ENCODE assay signal across 11 mouse cellular contexts in the genomic region with DNA sequence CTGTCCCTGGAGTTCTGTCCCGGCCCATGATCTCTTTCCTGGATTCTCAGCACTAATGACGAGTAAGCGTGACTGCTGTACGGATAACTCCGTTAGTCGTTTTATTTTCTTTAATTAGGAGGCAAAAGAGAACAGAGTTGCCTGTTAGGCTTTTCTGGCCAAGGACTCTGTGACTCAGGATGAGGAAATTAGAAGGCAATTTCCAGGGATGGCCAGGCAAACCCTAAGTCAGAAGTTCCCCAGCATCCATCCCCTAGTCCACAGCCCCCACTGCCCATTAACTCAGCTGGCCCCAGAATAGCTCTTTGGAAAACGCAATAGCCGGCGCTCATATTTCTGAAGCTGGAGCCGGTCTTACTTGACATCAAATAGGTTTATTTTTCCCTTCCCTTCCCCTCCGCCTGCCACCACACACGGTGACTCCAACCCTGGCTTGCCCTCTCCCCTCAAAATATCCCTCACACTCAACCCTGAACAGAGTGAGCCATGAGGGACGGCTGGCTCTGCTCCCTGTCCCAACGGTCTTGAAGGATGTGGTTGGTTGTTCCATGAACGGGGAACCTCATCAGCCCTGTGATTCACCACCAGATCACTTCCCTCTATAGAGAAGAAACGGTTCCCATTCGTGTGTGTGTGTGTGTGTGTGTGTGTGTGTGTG. TPM values are rescaled to one million over a fixed set of nuclear protein-coding genes. Genes with fewer than 3 reads are reported as not detected.
A peak's percentile ranks its signal among the peaks of the same experiment; 100 is the strongest.
DNase-seq lines count a peak whose midpoint lies in the region; ATAC-seq and TF ChIP-seq lines count a peak whose summit lies in the region.
"Had no signal": no experiment of that assay in that cellular context is flagged by ENCODE, and none has a peak within 500 bp of the region (broad histone marks: within the 10 kb centered on the region; RNA-seq: fewer than 3 reads in every experiment).

No protein-coding gene starts in this region.

- WGBS in hindbrain, embryonic 13.5 days, result 71% methylated on average over 17 of the region's 17 CpGs
- 67% methylated on average over 17 of the region's 17 CpGs for WGBS in hindbrain, postnatal 0 days
- 51% methylated on average over 17 of the region's 17 CpGs for WGBS in liver, postnatal 0 days (ENCODE audit: insufficient replicate concordance)
- 71% methylated on average over 17 of the region's 17 CpGs for WGBS in midbrain, embryonic 16.5 days

- ATAC-seq in hindbrain, embryonic 13.5 days (ENCODE audit: low FRiP score), result no peak
- no peak for ATAC-seq in hindbrain, postnatal 0 days
- ATAC-seq in liver, postnatal 0 days, result no peak
- ATAC-seq in midbrain, embryonic 16.5 days, result no peak
- ATAC-seq: forebrain, postnatal 0 days had no signal

- H3K9me3 ChIP-seq in hindbrain, embryonic 13.5 days, result no peaks in the 10 kb centered on the region
- no peaks in the 10 kb centered on the region for H3K9me3 ChIP-seq in hindbrain, postnatal 0 days (ENCODE audit: low read length)
- no peaks in the 10 kb centered on the region for H3K9me3 ChIP-seq in liver, postnatal 0 days (ENCODE audit: low read length)
- no peaks in the 10 kb centered on the region for H3K9me3 ChIP-seq in midbrain, embryonic 16.5 days (replicated peaks; ENCODE audit: control insufficient read depth, low read length, poor library complexity, severe bottlenecking)

- DNase-seq in hindbrain, postnatal 0 days (ENCODE audit: low spot score), result no peak
- peak; percentile 60 for DNase-seq in MN1 (ENCODE audit: low spot score)
- DNase-seq in gastrocnemius, adult 8-10 months (ENCODE audit: low spot score in 2 of 2), result peak; percentile 61 to 69
- no peak for DNase-seq in liver, postnatal 0 days
- no peak for DNase-seq in cerebellum, postnatal 36 days
- DNase-seq in right cerebral cortex, postnatal 14 days, result no peak
- DNase-seq: adrenal gland, postnatal 14 days; cerebellum, postnatal 25 days; forebrain, postnatal 0 days had no signal

- no peaks in the 10 kb centered on the region for H3K36me3 ChIP-seq in hindbrain, embryonic 13.5 days
- H3K36me3 ChIP-seq in hindbrain, postnatal 0 days (ENCODE audit: insufficient read depth, low read length), result no peaks in the 10 kb centered on the region
- H3K36me3 ChIP-seq in liver, postnatal 0 days (replicated peaks; ENCODE audit: insufficient read depth, low read length), result no peaks in the 10 kb centered on the region
- H3K36me3 ChIP-seq in midbrain, embryonic 16.5 days (ENCODE audit: control insufficient read depth, insufficient read depth, low read length), result no peaks in the 10 kb centered on the region

- no peak overlapping the region for H3K4me3 ChIP-seq in hindbrain, embryonic 13.5 days
- H3K4me3 ChIP-seq in hindbrain, postnatal 0 days (ENCODE audit: low read length), result no peak overlapping the region
- no peak overlapping the region for H3K4me3 ChIP-seq in liver, postnatal 0 days (ENCODE audit: low read depth, low read length)
- no peak overlapping the region for H3K4me3 ChIP-seq in midbrain, embryonic 16.5 days (ENCODE audit: low read depth, low read length)

- H3K4me2 ChIP-seq in hindbrain, embryonic 13.5 days, result no peak overlapping the region
- H3K4me2 ChIP-seq in hindbrain, postnatal 0 days (ENCODE audit: low read depth, low read length), result no peak overlapping the region
- H3K4me2 ChIP-seq in liver, postnatal 0 days (ENCODE audit: low read depth, low read length), result no peak overlapping the region
- no peak overlapping the region for H3K4me2 ChIP-seq in midbrain, embryonic 16.5 days (ENCODE audit: low read length)

- no peak for TF ChIP-seq CTCF in hindbrain, postnatal 0 days (IDR thresholded peaks at IDR 0.05; ENCODE audit: low read depth)
- TF ChIP-seq CTCF in liver, postnatal 0 days (IDR thresholded peaks at IDR 0.05; ENCODE audit: low read depth), result no peak

- H3K27me3 ChIP-seq in hindbrain, embryonic 13.5 days, result 0 out of 2 replicates have a peak, but pooled peaks cover 4% of the 10 kb centered on the region
- H3K27me3 ChIP-seq in hindbrain, postnatal 0 days (ENCODE audit: insufficient read depth, low read length), result no peaks in the 10 kb centered on the region
- H3K27me3 ChIP-seq in liver, postnatal 0 days (ENCODE audit: insufficient read depth, low read length), result peaks cover 3% of the 10 kb centered on the region; the same call in 1 of the 2 replicates
- no peaks in the 10 kb centered on the region; the same call in 1 of the 2 replicates for H3K27me3 ChIP-seq in midbrain, embryonic 16.5 days (ENCODE audit: control insufficient read depth, insufficient read depth, low read depth, low read length)

- TF ChIP-seq EP300 in liver, postnatal 0 days (IDR thresholded peaks at IDR 0.05; ENCODE audit: low read depth), result 0 out of 2 replicates have a peak, but pooled peaks have one; percentile 41

- peaks cover 81% of the 10 kb centered on the region for H3K4me1 ChIP-seq in hindbrain, embryonic 13.5 days (replicated peaks)
- H3K4me1 ChIP-seq in hindbrain, postnatal 0 days (ENCODE audit: insufficient read depth, low read length), result peaks cover 24% of the 10 kb centered on the region; the same call in 1 of the 2 replicates
- H3K4me1 ChIP-seq in liver, postnatal 0 days (ENCODE audit: insufficient read depth), result peaks cover 66% of the 10 kb centered on the region
- H3K4me1 ChIP-seq in midbrain, embryonic 16.5 days (ENCODE audit: control insufficient read depth, insufficient read depth, low read length), result peaks cover 14% of the 10 kb centered on the region; the same call in 1 of the 2 replicates

- H3K9ac ChIP-seq in hindbrain, embryonic 13.5 days, result 0 out of 2 replicates have a peak overlapping the region, but pooled peaks have one; percentile 10
- no peak overlapping the region for H3K9ac ChIP-seq in hindbrain, postnatal 0 days (replicated peaks; ENCODE audit: low read length)
- peak overlapping the region; percentile 0; the same call in 1 of the 2 replicates for H3K9ac ChIP-seq in liver, postnatal 0 days (replicated peaks)
- H3K9ac ChIP-seq in midbrain, embryonic 16.5 days (ENCODE audit: low read depth, low read length), result no peak overlapping the region
- H3K9ac ChIP-seq: forebrain, postnatal 0 days had no signal

- no peak overlapping the region; the same call in 1 of the 2 replicates for H3K27ac ChIP-seq in hindbrain, embryonic 13.5 days
- H3K27ac ChIP-seq in hindbrain, postnatal 0 days, result no peak overlapping the region
- H3K27ac ChIP-seq in liver, postnatal 0 days (ENCODE audit: low read depth), result peak overlapping the region; percentile 78
- no peak overlapping the region for H3K27ac ChIP-seq in midbrain, embryonic 16.5 days (ENCODE audit: low read length)

RNA-seq across cellular contexts. Expression of a gene that starts 5.6 kb away (rescaled TPM):
- 2.1 and 2.5 TPM in 2 replicates for polyA plus RNA-seq in hindbrain, embryonic 13.5 days (2015; fragmentation: Nextera tagmentation; extraction: Ambion mirVana)
- total RNA-seq in hindbrain, postnatal 0 days (2014; rRNA removed), result 21.9 and 25.5 TPM in 2 replicates
- polyA plus RNA-seq in hindbrain, postnatal 0 days (2015; fragmentation: Nextera tagmentation; extraction: Ambion mirVana), result 1.4 and 1.8 TPM in 2 replicates
- total RNA-seq in gastrocnemius, adult 8-10 months (2022), result 10 to 100 TPM; 33.4 to 44.9 (median 41.1) TPM
- 0.82 and 0.95 TPM in 2 replicates for polyA plus RNA-seq in liver, postnatal 0 days (2015; fragmentation: Nextera tagmentation; extraction: Ambion mirVana)
- 1.5 and 1.8 TPM in 2 replicates for polyA plus RNA-seq in midbrain, embryonic 16.5 days (2015; fragmentation: Nextera tagmentation; extraction: Ambion mirVana)

Comparison
In these comparisons a context has a peak if more than half of its experiments do, and no peak if none do; other contexts are left out.
1. H3K9ac ChIP-seq: peak in hindbrain, embryonic 13.5 days (single experiment) and liver, postnatal 0 days (single experiment); none in hindbrain, postnatal 0 days (single experiment) and midbrain, embryonic 16.5 days (single experiment).
2. DNase-seq: peak in MN1 (single experiment) and gastrocnemius, adult 8-10 months (2 of 2); none in hindbrain, postnatal 0 days (single experiment), liver, postnatal 0 days (single experiment), cerebellum, postnatal 36 days (0 of 2) and right cerebral cortex, postnatal 14 days (single experiment).